Mouse (Mus musculus): ENCODE data around the gene Pecr. TPM values are rescaled to one million over a fixed set of nuclear protein-coding genes. Genes with fewer than 3 reads are reported as not detected.

Gene Pecr
- total RNA-seq, 2 experiments from 2014 or later: 4.8 to 5.6 TPM

GRCm38 (mm10) chr1:72210803-72211679 lies 73.1 kb downstream of the Pecr start:
- no peak for DNase-seq

More at GRCm38 (mm10) chr1:72210803-72211679, 73.1 kb downstream of the Pecr start:
- intact Hi-C loops (cut with DNase I): no loop called here

Other genes starting within 250 kb of the Pecr start
- 1 to 10 TPM; 1.1 to 1.6 TPM for gene Mreg, start 72.0 kb downstream of the Pecr start, total RNA-seq (2021)
- gene Tmem169, start 55 bp upstream of the Pecr start, total RNA-seq (2021): 10 to 100 TPM; 35.1 to 38.4 TPM
- gene Xrcc5, start 23.1 kb upstream of the Pecr start, total RNA-seq (2021): 10 to 100 TPM; 11.0 to 12.2 TPM

Data from left cerebral cortex, postnatal 4 days (tissue).